Mouse (Mus musculus) inflammation-experienced regulatory T-cells, adult 6 months (primary cell): ENCODE data around the gene Gpr4. TPM values are rescaled to one million over a fixed set of nuclear protein-coding genes. Genes with fewer than 3 reads are reported as not detected.

Experiments
- ATAC-seq: one replicate; pipeline ENCODE4 v1.8.0; 2017
- polyA plus RNA-seq, 3 experiments: library from polyadenylated mRNA; unstranded; fragments of 100-300 nt; shearing (Covaris generic); gene quantifications; one replicate each; pipeline ENCODE4 v1.2.1; 2017

The Gpr4 gene
- polyA plus RNA-seq, 3 experiments from 2014 or later: 0.13 TPM; not detected in 2

- ATAC-seq: peak; percentile 71
Observed at GRCm38 (mm10) chr7:19265928-19266822, 53.8 kb downstream of the Gpr4 start.

DNA sequence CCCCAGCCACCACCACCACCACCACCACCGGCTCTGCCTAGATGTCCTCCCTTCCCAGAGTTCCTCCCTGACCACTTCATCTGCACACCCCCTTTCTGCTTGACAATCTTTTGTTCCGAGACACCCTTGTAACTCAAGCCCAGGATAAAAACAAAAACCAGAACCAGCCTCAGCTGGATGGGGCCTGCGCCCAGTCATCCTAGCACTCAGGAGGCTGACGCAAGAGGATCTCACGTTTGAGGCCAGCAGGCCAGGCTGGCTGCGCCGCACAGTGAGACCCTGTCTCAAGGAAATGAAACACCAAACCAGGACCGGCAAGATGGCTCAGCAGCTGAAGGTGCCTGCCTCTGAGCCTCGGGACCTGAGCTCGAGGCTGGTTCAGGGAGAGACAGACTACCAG lies 54.7 kb downstream of the Gpr4 start:
- no peak for ATAC-seq

GRCm38 (mm10) chr7:19268993-19269681 lies 56.8 kb downstream of the Gpr4 start:
- peak; percentile 8 for ATAC-seq

DNA sequence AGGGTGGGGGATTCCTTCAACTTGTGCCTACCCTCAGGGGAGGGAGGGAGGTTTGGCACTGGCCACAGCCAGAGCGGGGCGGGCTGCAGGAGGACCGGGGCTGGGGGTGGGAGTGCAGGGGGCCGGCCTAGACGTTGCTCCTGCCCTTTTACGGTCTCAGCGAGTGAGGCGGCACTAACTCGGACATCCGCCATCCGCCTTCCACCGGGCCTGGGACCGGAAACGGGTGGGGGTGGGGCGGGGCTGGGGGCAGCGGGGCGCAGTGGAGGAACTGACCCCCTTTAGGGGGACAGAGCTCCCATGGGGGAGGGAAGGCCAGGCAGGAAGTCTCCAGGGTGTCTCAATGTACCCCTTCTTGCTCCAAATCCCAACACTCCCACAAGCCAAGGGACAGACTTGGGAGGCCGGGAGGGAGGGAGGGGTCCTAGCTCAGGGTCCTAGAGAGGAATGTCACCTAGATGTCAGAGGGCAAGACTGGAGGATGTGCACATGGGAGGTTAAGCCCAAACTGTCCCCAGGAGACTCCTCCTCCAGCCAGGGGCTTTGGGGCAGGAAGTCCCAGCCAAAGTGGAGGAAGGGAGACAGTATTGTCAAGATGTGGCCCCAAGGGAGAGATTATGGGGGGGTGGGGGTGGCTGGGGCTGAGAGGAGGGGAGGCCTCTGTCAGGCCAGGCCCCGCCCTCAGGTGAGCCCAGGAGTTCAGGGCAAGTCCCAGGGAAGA lies 57.5 kb downstream of the Gpr4 start:
- no peak for ATAC-seq

GRCm38 (mm10) chr7:19270509-19271237 lies 58.3 kb downstream of the Gpr4 start:
- ATAC-seq: no peak

- ATAC-seq: peak; percentile 60
Observed at GRCm38 (mm10) chr7:19271238-19272172, 59.2 kb downstream of the Gpr4 start, which contains the start of gene Vasp. Gene Vasp (minus strand): TSS chr7:19271817.

DNA sequence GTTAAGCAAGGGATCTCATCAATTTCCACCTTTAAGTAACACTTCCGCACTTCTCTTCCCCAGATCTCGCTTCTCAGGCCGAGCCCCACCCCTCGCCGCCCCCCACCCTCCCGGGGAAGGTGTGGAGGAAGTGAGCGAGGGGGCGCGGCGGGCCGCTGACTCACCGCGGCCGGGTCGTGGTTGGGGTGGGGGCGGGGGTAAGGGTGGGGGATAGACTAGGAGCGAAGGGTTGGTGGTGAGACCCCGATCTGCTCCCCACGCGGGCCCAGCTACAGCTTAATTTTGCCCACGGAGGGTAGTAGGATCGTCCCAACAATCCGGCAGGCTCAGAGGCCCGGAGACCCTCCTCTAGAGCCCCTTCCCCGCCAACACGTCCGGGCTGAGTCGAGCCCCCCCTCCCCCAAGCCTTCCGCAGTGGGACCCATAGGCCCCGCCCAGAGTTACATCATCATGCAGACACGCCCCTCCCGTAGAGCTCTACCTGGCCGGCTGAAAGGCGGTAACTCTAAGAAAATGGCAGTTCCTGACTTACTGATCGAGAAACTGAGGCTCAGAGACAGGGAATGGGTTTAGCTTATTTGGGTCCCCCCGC lies 59.9 kb downstream of the Gpr4 start:
- peak; percentile 69 for ATAC-seq

Other genes starting within 250 kb of the Gpr4 start
- not detected for gene Nanos2, start 225.1 kb upstream of the Gpr4 start, polyA plus RNA-seq
- 1 to 10 TPM; 2.1 to 2.7 (median 2.6) TPM for gene Mypop, start 221.3 kb upstream of the Gpr4 start, polyA plus RNA-seq
- 1 to 10 TPM; 1.1 to 2.6 (median 1.9) TPM for gene Irf2bp1, start 208.5 kb upstream of the Gpr4 start, polyA plus RNA-seq
- not detected for gene Foxa3, start 189.0 kb upstream of the Gpr4 start, polyA plus RNA-seq
- gene Sympk, start 188.2 kb upstream of the Gpr4 start, polyA plus RNA-seq: 10 to 100 TPM in 1 of 3 experiments, 1 to 10 TPM in 2; 8.2 to 12.2 (median 9.2) TPM
- gene Rsph6a, start 157.8 kb upstream of the Gpr4 start, polyA plus RNA-seq: not detected
- under 1 TPM in 1 of 3 experiments, not detected in 2; 0.27 TPM for gene Dmwd, start 136.3 kb upstream of the Gpr4 start, polyA plus RNA-seq
- gene Dmpk, start 128.7 kb upstream of the Gpr4 start, polyA plus RNA-seq: not detected
- gene Six5, start 117.9 kb upstream of the Gpr4 start, polyA plus RNA-seq: 1 to 10 TPM in 2 of 3 experiments, under 1 TPM in 1; 0.15 to 1.2 (median 1.0) TPM
- gene Gm4969, start 94.2 kb upstream of the Gpr4 start, polyA plus RNA-seq: under 1 TPM in 1 of 3 experiments, not detected in 2; 0.11 TPM
- 10 to 100 TPM; 18.3 to 20.6 (median 20.0) TPM for gene Fbxo46, start 92.7 kb upstream of the Gpr4 start, polyA plus RNA-seq
- 10 to 100 TPM in 1 of 3 experiments, 1 to 10 TPM in 2; 7.7 to 10.0 (median 8.5) TPM for gene Qpctl, start 63.2 kb upstream of the Gpr4 start, polyA plus RNA-seq
- 10 to 100 TPM; 73.5 to 94.3 (median 75.9) TPM for gene Snrpd2, start 62.8 kb upstream of the Gpr4 start, polyA plus RNA-seq
- gene Gipr, start 46.4 kb upstream of the Gpr4 start, polyA plus RNA-seq: not detected
- 10 to 100 TPM; 10.2 to 16.5 (median 16.5) TPM for gene Eml2, start 36.1 kb upstream of the Gpr4 start, polyA plus RNA-seq
- 10 to 100 TPM; 14.3 to 20.8 (median 16.6) TPM for gene Opa3, start 15.8 kb downstream of the Gpr4 start, polyA plus RNA-seq
- 100 to 1,000 TPM in 1 of 3 experiments, 10 to 100 TPM in 2; 74.0 to 103 (median 94.6) TPM for gene Vasp, start 59.3 kb downstream of the Gpr4 start, polyA plus RNA-seq
- 1 to 10 TPM in 2 of 3 experiments, under 1 TPM in 1; 0.74 to 3.1 (median 2.1) TPM for gene Ppm1n, start 67.5 kb downstream of the Gpr4 start, polyA plus RNA-seq
- not detected for gene Rtn2, start 70.1 kb downstream of the Gpr4 start, polyA plus RNA-seq
- 1 to 10 TPM in 2 of 3 experiments, under 1 TPM in 1; 0.98 to 8.0 (median 2.0) TPM for gene Fosb, start 97.5 kb downstream of the Gpr4 start, polyA plus RNA-seq
- 10 to 100 TPM; 51.1 to 68.7 (median 55.2) TPM for gene Ercc1, start 132.2 kb downstream of the Gpr4 start, polyA plus RNA-seq
- gene Cd3eap, start 146.9 kb downstream of the Gpr4 start, polyA plus RNA-seq: 10 to 100 TPM in 2 of 3 experiments, 1 to 10 TPM in 1; 8.9 to 22.4 (median 17.6) TPM
- gene Ppp1r13l, start 147.2 kb downstream of the Gpr4 start, polyA plus RNA-seq: not detected
- gene Ercc2, start 169.5 kb downstream of the Gpr4 start, polyA plus RNA-seq: 10 to 100 TPM in 2 of 3 experiments, 1 to 10 TPM in 1; 7.8 to 10.9 (median 10.8) TPM
- 1 to 10 TPM; 1.5 to 4.8 (median 2.7) TPM for gene Klc3, start 191.6 kb downstream of the Gpr4 start, polyA plus RNA-seq
- under 1 TPM in 1 of 3 experiments, not detected in 2; 0.25 TPM for gene Ckm, start 192.2 kb downstream of the Gpr4 start, polyA plus RNA-seq
- 1 to 10 TPM in 1 of 3 experiments, under 1 TPM in 2; 0.87 to 1.3 (median 0.89) TPM for gene Mark4, start 246.3 kb downstream of the Gpr4 start, polyA plus RNA-seq